Mouse (Mus musculus) ES-Bruce4 (cell line): ENCODE measurements around the gene Madd.

ENCODE experiments used
- CTCF ChIP-seq: IDR thresholded peaks from one replicate; pipeline ENCODE4 v1.8.1; 2011; ENCODE audit warnings: low read depth, low read length
- EP300 ChIP-seq: IDR thresholded peaks from 2 replicates; pipeline ENCODE4 v1.6.1; 2011; ENCODE audit warnings: low read depth, low read length; ENCODE audit not compliant: insufficient read depth
- POLR2A ChIP-seq: IDR thresholded peaks from one replicate; pipeline ENCODE4 v1.8.1; 2011; ENCODE audit warnings: low read length; ENCODE audit not compliant: insufficient read depth

DNA sequence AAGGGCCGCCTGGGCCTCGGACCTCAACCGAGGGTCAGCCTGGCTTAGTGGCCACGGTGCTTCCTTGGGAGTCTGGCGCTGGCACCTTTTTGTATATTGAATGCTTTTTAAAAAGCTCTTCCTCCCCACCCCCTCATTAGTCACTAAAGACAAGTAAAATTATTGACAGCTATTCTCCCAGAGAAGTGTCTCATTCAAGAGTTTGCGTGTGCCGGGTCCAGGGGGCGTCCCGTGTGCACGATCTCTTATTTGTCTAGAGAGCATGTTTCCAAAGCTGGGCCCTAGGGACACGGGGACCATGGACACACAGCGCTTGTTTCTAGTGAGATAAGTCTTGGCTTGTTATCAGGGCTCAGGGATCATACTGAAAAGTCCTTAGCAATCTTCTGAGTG lies 68.1 kb downstream of the Madd start:
- TF ChIP-seq CTCF (no peak), POLR2A (no peak), EP300 (no peak)
